Mouse (Mus musculus) CH12.LX (cell line): ENCODE measurements around the gene Pde6d. TPM values are rescaled to one million over a fixed set of nuclear protein-coding genes. Genes with fewer than 3 reads are reported as not detected.

Source experiments
- DNase-seq: peaks from one replicate; pipeline ENCODE4 v3.0.0-alpha.2; 2013; ENCODE audit errors: extremely low read depth
- H3K27ac ChIP-seq: 2 replicates; pipeline ENCODE4 v1.5.1; 2012; ENCODE audit warnings: low read depth, mild to moderate bottlenecking, control low read depth, moderate library complexity; ENCODE audit not compliant: insufficient read depth
- H3K27me3 ChIP-seq: replicated peaks from 2 replicates; pipeline ENCODE3; 2012; ENCODE audit warnings: inconsistent platforms
- H3K36me3 ChIP-seq, 2 experiments: replicated peaks in 1 of 2; 2 replicates each; pipeline versions ENCODE3 to v1.6.1; 2012; ENCODE audit warnings: inconsistent platforms in 1 of 2, low read length in 1 of 2, mild to moderate bottlenecking in 1 of 2, mixed read lengths in 1 of 2, moderate library complexity in 1 of 2; ENCODE audit not compliant: control insufficient read depth in 1 of 2, insufficient read depth in 1 of 2
- H3K4me1 ChIP-seq, 2 experiments: 2 replicates each; pipeline ENCODE4 v1.6.1; 2012; ENCODE audit warnings: inconsistent platforms in 1 of 2, moderate library complexity in 1 of 2; ENCODE audit not compliant: insufficient read depth in 2 of 2, control insufficient read depth in 1 of 2
- H3K4me2 ChIP-seq: 2 replicates; pipeline ENCODE4 v1.6.1; 2012; ENCODE audit warnings: low read depth, mild to moderate bottlenecking, control low read depth; ENCODE audit not compliant: poor library complexity, insufficient read depth, severe bottlenecking
- H3K4me3 ChIP-seq, 3 experiments: fragments of 150-350 bp in 1 of 3; sonication (generic) in 1 of 3; replicated peaks in 1 of 3; 2 replicates each; pipeline versions ENCODE3 to v1.5.1; 2011 to 2012; ENCODE audit warnings: low read depth in 2 of 3, low read length in 2 of 3, mild to moderate bottlenecking in 2 of 3, moderate library complexity in 2 of 3, control low read depth in 1 of 3, improper control_type of control experiment in 1 of 3, inconsistent platforms in 1 of 3, mixed read lengths in 1 of 3; ENCODE audit not compliant: poor library complexity in 1 of 3
- H3K79me2 ChIP-seq: replicated peaks from 2 replicates; pipeline ENCODE4 v1.6.1; 2012; ENCODE audit warnings: mild to moderate bottlenecking, moderate library complexity; ENCODE audit not compliant: control insufficient read depth, poor library complexity, insufficient read depth, severe bottlenecking; ENCODE audit errors: extremely low read depth
- H3K9ac ChIP-seq: 2 replicates; pipeline ENCODE4 v1.6.1; 2012; ENCODE audit warnings: low read depth, mild to moderate bottlenecking, control low read depth, moderate library complexity; ENCODE audit not compliant: insufficient read depth
- H3K9me3 ChIP-seq: replicated peaks from 2 replicates; pipeline ENCODE3; 2012; ENCODE audit warnings: low read length, inconsistent platforms, mixed read lengths
- BHLHE40 ChIP-seq: IDR thresholded peaks from 2 replicates; pipeline ENCODE4 v1.6.1; 2011; ENCODE audit warnings: mild to moderate bottlenecking, low read depth, low read length, improper control_type of control experiment
- CHD2 ChIP-seq: IDR thresholded peaks from 2 replicates; pipeline ENCODE4 v1.6.1; 2011; ENCODE audit warnings: low read length, improper control_type of control experiment
- EP300 ChIP-seq: IDR thresholded peaks from 2 replicates; pipeline ENCODE4 v1.6.1; 2011; ENCODE audit warnings: low read length, improper control_type of control experiment
- GABPA ChIP-seq: IDR thresholded peaks from 2 replicates; pipeline ENCODE4 v1.6.1; 2012; ENCODE audit warnings: low read depth, low read length, improper control_type of control experiment, inconsistent platforms; ENCODE audit not compliant: insufficient replicate concordance
- HCFC1 ChIP-seq: IDR thresholded peaks from 2 replicates; pipeline ENCODE4 v1.6.1; 2012; ENCODE audit warnings: low read depth, mild to moderate bottlenecking, inconsistent platforms, low read length, improper control_type of control experiment
- JUN ChIP-seq: IDR thresholded peaks from 2 replicates; pipeline ENCODE4 v1.6.1; 2011; ENCODE audit warnings: low read depth, mild to moderate bottlenecking, low read length, improper control_type of control experiment, moderate library complexity; ENCODE audit not compliant: insufficient read depth
- JUND ChIP-seq: conservative IDR thresholded peaks from 2 replicates; pipeline ENCODE4 v1.6.1; 2011; ENCODE audit warnings: low read depth, low read length, improper control_type of control experiment
- KAT2A ChIP-seq: IDR thresholded peaks from 2 replicates; pipeline ENCODE4 v1.6.1; 2012; ENCODE audit warnings: low read length, improper control_type of control experiment, inconsistent platforms; ENCODE audit not compliant: insufficient replicate concordance
- MAX ChIP-seq: IDR thresholded peaks from 2 replicates; pipeline ENCODE4 v1.6.1; 2011; ENCODE audit warnings: low read length, improper control_type of control experiment
- MXI1 ChIP-seq: IDR thresholded peaks from 2 replicates; pipeline ENCODE4 v1.6.1; 2011; ENCODE audit warnings: mild to moderate bottlenecking, low read depth, low read length, improper control_type of control experiment
- MYC ChIP-seq: IDR thresholded peaks from 2 replicates; pipeline ENCODE4 v1.6.1; 2011; ENCODE audit warnings: low read depth, mild to moderate bottlenecking, improper control_type of control experiment, low read length
- PAX5 ChIP-seq: IDR thresholded peaks from 2 replicates; pipeline ENCODE4 v1.6.1; 2012; ENCODE audit warnings: low read length, inconsistent platforms, mixed read lengths
- POLR2AphosphoS2 ChIP-seq: IDR thresholded peaks from 2 replicates; pipeline ENCODE4 v1.6.1; 2011; ENCODE audit warnings: low read depth, low read length, improper control_type of control experiment
- RCOR1 ChIP-seq: conservative IDR thresholded peaks from 2 replicates; pipeline ENCODE4 v1.6.1; 2012; ENCODE audit warnings: low read depth, mild to moderate bottlenecking, inconsistent platforms, low read length, improper control_type of control experiment
- SIN3A ChIP-seq: IDR thresholded peaks from 2 replicates; pipeline ENCODE4 v1.6.1; 2012; ENCODE audit warnings: low read length, improper control_type of control experiment, inconsistent platforms
- SMC3 ChIP-seq: IDR thresholded peaks from 2 replicates; pipeline ENCODE4 v1.6.1; 2011; ENCODE audit warnings: low read depth, low read length, improper control_type of control experiment
- UBTF ChIP-seq: IDR thresholded peaks from 2 replicates; pipeline ENCODE4 v1.6.1; 2012; ENCODE audit warnings: low read depth, mild to moderate bottlenecking, inconsistent platforms, low read length, improper control_type of control experiment, moderate library complexity
- USF1 ChIP-seq: IDR thresholded peaks from 2 replicates; pipeline ENCODE4 v1.6.1; 2014; ENCODE audit warnings: low read depth, mild to moderate bottlenecking, inconsistent platforms, low read length, improper control_type of control experiment
- ZNF384 ChIP-seq: IDR thresholded peaks from 2 replicates; pipeline ENCODE4 v1.6.1; 2012; ENCODE audit warnings: low read depth, low read length, improper control_type of control experiment, inconsistent platforms
- dilution Hi-C: fragments of 300-500 bp; cut with MboI; formaldehyde crosslinking; loops from 2 replicates; pipeline ENCODE4 v1.14.3; 2020; ENCODE audit warnings: low sequenced_read_pairs; ENCODE audit not compliant: extremely low pct_unique_long_range_greater_than_20kb, extremely low pct_ligation_motif_present
- in situ Hi-C: fragments of 300-500 bp; cut with MboI; formaldehyde crosslinking; loops from 3 replicates; pipeline ENCODE4 v1.14.3; 2019; ENCODE audit warnings: low sequenced_read_pairs, low pct_ligation_motif_present, low pct_unique_long_range_greater_than_20kb, mixed read lengths
- polyA plus RNA-seq: library from polyadenylated mRNA; unstranded; fragments of >175 nt; gene quantifications from 2 replicates; pipeline ENCODE4 v1.2.1, GENCODE M21; 2012; ENCODE audit warnings: low read depth; ENCODE audit not compliant: insufficient read length
- total RNA-seq, 2 experiments: library from RNA; depleted of rRNA; stranded (reverse); fragments of 300-350 nt in 1 of 2; fragments of >200 nt in 1 of 2; gene quantifications; 2 replicates each; pipeline ENCODE4 v1.2.3; 2012 to 2014

Gene Pde6d
- total and polyA plus RNA-seq, 3 experiments = 7.1 to 23.2 (median 20.8) TPM

DNA sequence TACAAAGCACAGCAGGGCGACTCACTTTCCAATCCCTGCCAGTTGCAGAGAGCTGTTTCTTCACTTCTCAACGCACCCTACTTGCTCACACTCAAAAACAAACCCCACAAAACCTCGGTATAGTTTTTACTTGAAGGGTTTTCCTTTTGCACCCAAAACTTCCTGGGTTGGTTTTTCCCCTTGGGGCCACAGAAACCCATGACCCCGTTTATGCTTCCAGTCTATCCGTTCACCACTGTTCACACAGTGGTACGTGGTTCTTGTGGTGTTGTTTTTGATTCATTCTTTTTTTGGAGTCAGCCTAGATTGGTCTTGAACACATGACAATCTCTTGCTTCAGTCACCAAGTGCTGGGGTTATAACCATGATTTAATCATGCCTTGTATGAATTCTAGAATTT is 2.0 kb downstream of the Pde6d start:
- in situ Hi-C loops = no loop called here
- H3K4me1 ChIP-seq = peaks cover 8 to 31% of the 10 kb centered on the region in 2 experiments
- TF ChIP-seq BHLHE40 = no peak
- no peak for TF ChIP-seq USF1
- TF ChIP-seq, all 38 proteins: peak for 0
- Histone ChIP-seq H3K36me3 (peaks cover 0 to 2% of the 10 kb centered on the region in 2 experiments), H3K9me3 (no peaks in the 10 kb centered on the region), H3K27me3 (no peaks in the 10 kb centered on the region), H3K79me2 (no peaks in the 10 kb centered on the region; the same call in none of the 2 replicates), H3K4me3 (no peak overlapping the region), H3K9ac (peak overlapping the region; percentile 25; the same call in 1 of the 2 replicates), H3K4me2 (no peak overlapping the region), H3K27ac (no peak overlapping the region)
- dilution Hi-C loops = no loop called here
- peak; percentile 24 for DNase-seq

DNA sequence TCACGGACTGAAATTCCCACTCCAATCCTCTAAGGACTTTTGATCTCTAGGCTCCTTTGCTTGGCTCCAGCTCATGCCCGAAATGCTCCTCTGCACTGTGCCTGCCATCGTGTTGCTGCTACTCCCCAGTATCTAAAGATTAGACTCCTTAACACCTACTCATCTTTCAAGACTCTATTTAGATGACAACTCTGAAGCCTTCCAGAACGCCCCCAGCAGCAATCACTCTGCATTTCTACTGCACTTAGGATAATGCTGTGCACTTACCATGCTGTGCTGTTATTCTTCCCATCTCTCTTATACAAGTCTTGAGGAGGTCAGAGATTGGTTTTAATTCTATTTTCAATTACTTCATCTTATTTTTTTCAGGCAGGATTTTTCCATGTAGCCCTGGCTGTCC is 10.5 kb downstream of the Pde6d start:
- dilution Hi-C loops = no loop called here
- TF ChIP-seq KAT2A (no peak), MAX (no peak), POLR2AphosphoS2 (no peak), SIN3A (no peak), RCOR1 (no peak), GABPA (no peak), USF1 (no peak), JUN (no peak), MYC (no peak), UBTF (no peak), EP300 (no peak), HCFC1 (no peak), MXI1 (no peak), ZNF384 (no peak), CHD2 (no peak), JUND (no peak), SMC3 (no peak), PAX5 (no peak)
- H3K36me3 ChIP-seq = peaks cover 0 to 15% of the 10 kb centered on the region in 2 experiments
- H3K4me3 ChIP-seq = no peak overlapping the region
- no peaks in the 10 kb centered on the region for H3K79me2 ChIP-seq
- no peaks in the 10 kb centered on the region for H3K27me3 ChIP-seq
- no peak overlapping the region for H3K4me2 ChIP-seq
- no peaks in the 10 kb centered on the region for H3K4me1 ChIP-seq
- H3K9me3 ChIP-seq = no peaks in the 10 kb centered on the region
- in situ Hi-C loops = no loop called here
- H3K27ac ChIP-seq = no peak overlapping the region
- no peak overlapping the region for H3K9ac ChIP-seq
- DNase-seq = no peak
